Mouse (Mus musculus) embryo, embryonic 11.5 days (tissue): ENCODE measurements around the gene Psmb7.

ENCODE experiments used
- DNase-seq: peaks from one replicate; pipeline ENCODE4 v3.0.0-alpha.2; 2012; ENCODE audit warnings: low read depth, low spot score

The Psmb7 gene

GRCm38 (mm10) chr2:38643625-38644427, at the start of gene Psmb7:
Psmb7 (minus strand) TSS chr2:38644087.
- peak; percentile 83 for DNase-seq

- no peak for DNase-seq
These were observed 47.7 kb upstream of the Psmb7 start for GRCm38 (mm10) chr2:38691542-38691941.

DNA sequence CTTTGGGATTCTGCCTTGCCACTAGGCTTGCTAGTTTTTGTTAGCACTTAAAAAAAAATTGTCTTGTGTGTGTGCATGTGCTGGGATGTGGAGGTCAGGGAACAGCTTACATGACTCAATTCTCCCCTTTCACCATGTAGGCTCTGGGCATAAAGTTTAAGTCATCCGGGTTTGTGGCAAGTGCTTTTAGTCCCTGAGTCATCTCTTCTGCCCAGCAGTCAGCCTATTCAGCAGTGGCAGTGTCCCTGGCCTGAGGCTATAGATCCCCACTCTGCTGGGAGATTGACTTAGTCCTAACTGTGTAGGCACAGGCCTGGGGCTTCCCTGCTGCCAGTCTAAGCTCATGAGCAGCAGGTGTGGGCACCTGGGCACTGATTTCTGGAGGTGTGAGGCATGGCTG, 46.0 kb upstream of the Psmb7 start:
- DNase-seq = no peak

DNA sequence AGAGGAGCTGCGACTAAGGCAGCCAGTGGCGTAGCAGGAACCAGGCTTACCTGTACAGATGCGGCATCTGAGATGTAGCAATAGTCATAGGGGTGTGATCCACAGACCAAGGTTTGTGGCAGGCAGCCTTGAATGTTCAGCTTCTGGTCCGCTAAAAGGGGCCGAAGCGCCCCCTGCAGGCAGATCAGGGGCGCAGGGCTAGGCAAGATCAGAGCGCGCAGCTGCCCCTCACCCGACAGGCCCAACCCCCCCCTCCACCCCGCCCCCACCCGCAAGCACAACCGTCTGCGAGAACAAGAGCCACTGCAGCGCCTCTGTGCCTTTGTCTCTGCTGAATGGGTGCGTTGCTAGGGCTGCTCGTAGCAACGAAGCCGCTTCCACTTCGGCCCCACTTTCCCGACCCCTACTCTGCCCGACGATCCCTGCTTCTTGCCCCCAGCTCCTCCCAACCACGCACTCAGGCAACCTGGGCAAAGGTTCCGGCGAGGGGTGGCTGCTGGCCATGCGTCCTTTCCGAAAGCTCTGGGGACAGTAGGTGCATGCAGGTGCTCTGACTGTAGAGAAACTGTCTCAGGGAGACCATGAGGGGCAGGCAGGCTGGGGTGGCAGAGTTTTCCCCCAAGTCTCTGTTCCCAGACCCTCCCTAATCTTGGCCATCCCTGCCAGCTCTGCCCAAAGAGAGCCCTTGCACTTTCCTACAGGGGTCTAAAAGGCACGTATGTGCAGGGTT, 45.1 kb upstream of the Psmb7 start:
- peak; percentile 63 for DNase-seq

DNA sequence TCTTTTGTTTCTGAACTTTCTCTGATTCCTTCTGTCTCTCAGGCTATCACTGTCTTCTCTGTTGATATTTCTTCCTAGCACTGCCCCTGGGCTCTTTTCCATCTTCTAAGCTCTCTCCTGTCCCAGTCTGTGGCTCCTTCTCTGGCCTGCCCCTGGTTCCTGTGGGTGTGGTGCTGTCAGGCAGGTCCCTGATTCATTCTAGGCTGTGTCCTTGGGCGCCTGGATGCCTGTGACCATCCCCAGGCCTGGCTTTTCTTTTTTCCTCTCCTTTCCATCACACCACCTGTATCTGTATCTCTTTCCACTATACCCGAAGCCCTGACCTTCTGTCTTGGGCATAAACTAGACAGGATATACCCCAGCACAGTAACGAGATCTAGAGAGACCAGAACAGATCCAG, 41.9 kb upstream of the Psmb7 start:
- no peak for DNase-seq

DNA sequence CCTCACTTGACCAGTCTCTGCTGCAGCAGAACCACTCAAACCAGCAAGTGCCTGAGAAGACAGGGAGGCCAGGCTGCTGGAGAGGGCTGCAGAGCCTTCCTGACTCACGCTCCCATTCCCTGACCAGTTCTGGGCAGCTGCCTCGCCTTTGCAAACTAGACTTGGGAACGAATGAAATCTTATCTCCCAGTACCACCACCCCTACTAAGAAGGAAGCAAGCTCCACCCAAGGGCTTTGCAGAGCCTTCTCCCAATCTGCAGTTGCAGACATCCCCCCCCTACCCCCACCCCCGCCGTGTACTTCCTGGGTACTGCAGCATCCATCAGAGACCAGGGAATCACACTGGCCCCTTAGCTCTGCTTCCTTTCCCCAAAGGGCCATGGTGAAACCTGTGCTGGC, 39.2 kb upstream of the Psmb7 start:
- DNase-seq = no peak

- no peak for DNase-seq
These were observed 38.3 kb upstream of the Psmb7 start for GRCm38 (mm10) chr2:38682209-38682608.

DNA sequence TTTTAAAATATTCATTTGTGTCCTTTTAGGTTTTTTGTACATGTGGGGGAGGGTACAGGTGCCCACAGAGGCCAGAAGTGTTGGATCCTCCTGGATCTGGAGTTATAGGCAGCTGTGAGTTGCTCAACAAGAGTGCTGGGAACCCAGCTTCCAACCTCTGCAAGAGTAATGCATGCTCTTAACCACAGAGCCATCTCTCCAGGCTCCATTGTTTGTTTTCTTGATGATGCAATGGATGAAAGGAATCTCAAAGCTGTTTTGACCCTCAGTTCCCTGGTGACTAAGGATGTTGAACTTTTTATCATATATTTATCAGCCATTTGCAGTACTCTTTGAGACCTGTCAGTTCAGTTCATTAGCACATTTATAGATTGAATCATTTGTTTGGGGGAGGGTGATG, 35.1 kb upstream of the Psmb7 start:
- no peak for DNase-seq

GRCm38 (mm10) chr2:38675366-38675969, 31.6 kb upstream of the Psmb7 start:
- DNase-seq = no peak

- no peak for DNase-seq
These were observed 28.6 kb upstream of the Psmb7 start for GRCm38 (mm10) chr2:38672496-38672895.

DNA sequence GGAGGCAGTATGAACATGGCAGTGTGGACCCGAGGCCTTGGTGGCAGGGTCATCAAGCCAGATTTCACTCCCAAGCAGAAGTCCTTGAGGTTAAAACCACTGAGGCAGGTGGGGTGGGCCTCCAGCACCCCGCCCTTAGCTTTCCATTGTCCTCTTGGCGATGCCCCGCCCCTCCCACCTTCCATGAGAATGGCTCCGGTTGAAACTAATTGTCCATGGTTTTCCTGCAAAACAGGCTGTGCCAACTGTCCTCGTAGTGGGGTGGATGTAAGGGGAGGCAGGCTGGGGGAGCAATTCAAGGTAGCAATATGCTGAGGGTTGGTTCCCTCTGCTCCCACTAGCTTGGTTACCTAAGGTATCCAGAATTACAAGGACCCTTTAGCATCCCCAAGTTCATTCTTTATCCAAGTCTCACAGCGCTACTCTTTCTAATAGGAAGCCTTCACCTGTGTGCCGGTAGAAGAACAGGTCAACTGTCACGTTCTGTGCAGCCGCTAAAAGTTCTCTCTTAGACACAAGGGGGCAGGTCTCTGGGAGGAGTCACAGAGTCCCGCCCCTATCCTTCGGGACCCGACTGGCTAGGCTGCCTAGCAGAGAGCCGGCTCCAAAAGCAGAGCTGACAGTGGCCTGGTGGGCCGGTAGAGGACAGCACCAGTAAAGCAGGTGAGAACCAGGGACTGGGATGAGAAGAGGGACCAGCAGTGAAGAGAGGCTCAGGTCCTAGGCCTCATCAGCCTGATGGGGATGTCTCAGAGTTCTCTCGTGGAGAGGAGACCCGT, 25.1 kb upstream of the Psmb7 start:
- DNase-seq = no peak

DNA sequence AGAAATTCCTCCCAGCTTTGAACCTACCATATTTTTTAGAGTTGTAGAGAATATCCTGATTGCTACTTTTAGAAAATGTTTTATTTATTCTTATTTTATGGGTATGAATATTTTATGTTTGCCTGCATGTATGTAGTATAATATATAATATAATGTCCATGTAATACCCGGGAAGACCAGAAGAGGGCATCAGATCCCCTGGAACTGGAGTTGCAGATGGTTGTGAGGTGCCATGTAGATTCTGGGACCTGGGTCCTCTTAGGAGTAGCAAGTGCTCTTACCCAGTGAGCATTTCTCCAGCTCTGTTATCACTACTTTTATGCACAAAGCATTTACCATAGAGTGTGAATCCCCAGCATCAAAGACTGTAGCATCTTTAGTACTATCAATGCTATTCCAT, 17.5 kb upstream of the Psmb7 start:
- DNase-seq = no peak

DNA sequence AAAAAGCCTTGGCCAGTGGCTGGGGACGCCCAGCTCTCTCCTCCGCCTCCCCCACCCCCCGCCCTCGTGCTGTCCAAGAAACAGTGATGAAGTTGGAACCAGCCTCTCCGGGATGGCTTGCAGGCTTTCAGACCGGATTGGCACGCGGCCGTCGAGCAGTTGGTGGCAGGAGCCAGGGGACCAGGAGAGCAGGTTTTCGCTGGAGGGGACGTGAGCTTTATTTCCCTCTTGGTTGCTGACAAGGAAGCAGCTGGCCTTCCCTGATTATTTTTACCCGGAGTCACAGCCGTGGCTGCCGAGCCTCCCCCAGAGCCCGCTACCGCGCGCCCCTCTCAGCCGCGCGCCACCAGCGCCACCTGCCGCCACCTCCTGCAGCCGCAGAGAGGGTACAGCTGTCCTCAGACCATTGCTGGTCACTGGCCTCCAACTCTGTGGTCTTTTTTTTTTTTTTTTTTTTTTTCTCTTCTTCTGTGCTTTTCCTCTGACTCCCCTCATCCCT, 14.5 kb upstream of the Psmb7 start:
- DNase-seq = peak; percentile 57

GRCm38 (mm10) chr2:38653694-38654093, 9.8 kb upstream of the Psmb7 start:
- no peak for DNase-seq

- DNase-seq = no peak
These were observed 9.4 kb upstream of the Psmb7 start for GRCm38 (mm10) chr2:38653293-38653619.

DNA sequence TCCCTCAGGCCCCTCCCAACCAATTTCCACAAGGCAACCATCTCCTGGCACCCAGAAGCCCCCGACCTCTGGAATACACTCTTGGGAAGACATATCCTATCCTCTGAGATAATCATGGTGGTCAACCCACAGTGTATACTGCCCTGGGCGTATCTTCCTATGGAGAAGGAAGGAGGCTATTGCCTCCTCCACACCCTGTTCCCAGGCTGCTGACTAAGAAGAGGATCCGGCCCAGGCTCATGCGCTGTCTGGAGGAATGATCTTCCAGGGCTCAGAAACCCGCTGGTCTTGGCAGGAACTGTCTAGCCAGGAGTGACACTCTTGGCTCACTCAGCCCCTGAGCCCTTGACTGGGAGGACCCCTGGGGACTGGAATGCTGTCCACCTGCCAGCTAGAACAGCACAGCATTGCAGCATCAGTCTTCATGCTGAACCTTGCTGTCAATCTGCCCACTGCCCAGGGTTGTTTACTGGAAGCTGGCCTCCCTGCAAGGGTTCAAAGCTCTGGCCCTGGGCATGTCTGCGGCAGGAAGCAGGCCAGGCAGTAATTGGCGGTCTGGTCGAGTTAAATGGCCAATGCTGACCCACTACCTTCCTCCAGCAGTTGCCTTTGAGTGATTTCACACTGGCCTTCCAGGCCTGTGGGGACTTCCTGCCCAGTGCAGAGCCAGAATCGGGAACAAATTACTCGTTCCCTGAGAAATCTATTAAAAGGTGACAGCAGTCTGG, 8.8 kb upstream of the Psmb7 start:
- DNase-seq = no peak

GRCm38 (mm10) chr2:38652098-38652497, 8.2 kb upstream of the Psmb7 start:
- DNase-seq = no peak

DNA sequence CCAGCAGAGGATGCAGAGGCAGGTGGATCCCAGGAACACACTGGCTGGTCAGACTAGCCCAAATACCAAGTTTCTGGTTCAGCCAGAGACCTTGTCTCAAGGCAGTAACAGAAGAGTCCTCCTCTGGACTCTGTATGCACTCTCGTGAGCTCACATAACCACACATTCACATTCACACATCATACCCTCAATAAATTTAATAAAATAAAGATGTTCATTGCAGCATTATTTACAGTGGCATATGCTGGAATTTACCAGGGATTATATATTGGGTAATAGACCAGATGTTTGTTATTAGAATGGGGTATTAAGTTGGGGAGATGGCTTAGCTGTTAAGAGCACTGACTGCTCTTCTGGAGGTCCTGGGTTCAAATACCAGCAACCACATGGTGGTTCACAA, 6.5 kb upstream of the Psmb7 start:
- no peak for DNase-seq

DNA sequence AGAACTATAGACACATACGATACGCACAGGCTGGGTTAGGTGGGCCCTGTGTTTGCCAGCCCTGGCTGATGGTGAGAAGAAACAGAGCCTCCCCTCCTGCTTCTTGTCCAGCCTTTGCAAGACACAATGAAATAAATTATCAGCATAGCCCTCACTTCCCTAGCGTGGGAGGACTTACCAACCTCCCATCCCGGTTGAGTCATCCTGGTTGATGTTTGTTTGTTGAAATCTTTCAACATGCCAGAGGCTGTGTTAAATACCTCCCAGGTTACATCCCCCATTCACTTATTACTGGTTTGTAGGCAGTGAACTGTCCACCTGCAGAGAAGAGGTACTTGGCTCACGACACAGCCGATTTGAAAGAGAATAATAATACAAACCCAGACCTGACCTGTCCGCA, 3.8 kb upstream of the Psmb7 start:
- DNase-seq = no peak

- no peak for DNase-seq
These were observed 3.3 kb upstream of the Psmb7 start for GRCm38 (mm10) chr2:38647201-38647606.

DNA sequence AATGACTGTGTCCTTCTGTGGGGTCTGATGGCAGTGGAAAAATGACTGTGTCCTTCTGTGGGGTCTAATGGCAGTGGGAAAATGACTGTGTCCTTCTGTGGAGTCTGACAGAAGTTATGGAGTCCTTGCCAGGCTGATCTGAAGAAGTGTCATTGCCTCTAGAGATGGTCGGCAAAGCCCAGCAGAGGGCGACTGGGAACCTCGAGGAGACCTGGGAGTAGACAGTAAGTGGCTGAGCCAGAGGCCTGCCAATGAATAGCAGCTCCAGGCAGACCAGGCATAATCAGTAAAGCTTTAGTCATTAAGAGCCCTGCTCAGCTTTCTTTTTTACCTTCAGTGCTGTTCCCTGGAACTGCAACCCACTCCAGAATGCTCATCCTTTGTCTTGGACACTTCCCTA, 2.0 kb upstream of the Psmb7 start:
- DNase-seq = peak; percentile 56
